Mouse (Mus musculus) CH12.LX (cell line): Measurements from ENCODE around the gene Denr. TPM values are rescaled to one million over a fixed set of nuclear protein-coding genes. Genes with fewer than 3 reads are reported as not detected.

Experiments
- DNase-seq: peaks from one replicate; pipeline ENCODE4 v3.0.0-alpha.2; 2013; ENCODE audit errors: extremely low read depth
- H3K27ac ChIP-seq: 2 replicates; pipeline ENCODE4 v1.5.1; 2012; ENCODE audit warnings: low read depth, mild to moderate bottlenecking, control low read depth, moderate library complexity; ENCODE audit not compliant: insufficient read depth
- H3K27me3 ChIP-seq: replicated peaks from 2 replicates; pipeline ENCODE3; 2012; ENCODE audit warnings: inconsistent platforms
- H3K36me3 ChIP-seq, 2 experiments: replicated peaks in 1 of 2; 2 replicates each; pipeline versions ENCODE3 to v1.6.1; 2012; ENCODE audit warnings: inconsistent platforms in 1 of 2, low read length in 1 of 2, mild to moderate bottlenecking in 1 of 2, mixed read lengths in 1 of 2, moderate library complexity in 1 of 2; ENCODE audit not compliant: control insufficient read depth in 1 of 2, insufficient read depth in 1 of 2
- H3K4me1 ChIP-seq, 2 experiments: 2 replicates each; pipeline ENCODE4 v1.6.1; 2012; ENCODE audit warnings: inconsistent platforms in 1 of 2, moderate library complexity in 1 of 2; ENCODE audit not compliant: insufficient read depth in 2 of 2, control insufficient read depth in 1 of 2
- H3K4me2 ChIP-seq: 2 replicates; pipeline ENCODE4 v1.6.1; 2012; ENCODE audit warnings: low read depth, mild to moderate bottlenecking, control low read depth; ENCODE audit not compliant: poor library complexity, insufficient read depth, severe bottlenecking
- H3K4me3 ChIP-seq, 3 experiments: fragments of 150-350 bp in 1 of 3; sonication (generic) in 1 of 3; replicated peaks in 1 of 3; 2 replicates each; pipeline versions ENCODE3 to v1.5.1; 2011 to 2012; ENCODE audit warnings: low read depth in 2 of 3, low read length in 2 of 3, mild to moderate bottlenecking in 2 of 3, moderate library complexity in 2 of 3, control low read depth in 1 of 3, improper control_type of control experiment in 1 of 3, inconsistent platforms in 1 of 3, mixed read lengths in 1 of 3; ENCODE audit not compliant: poor library complexity in 1 of 3
- H3K79me2 ChIP-seq: replicated peaks from 2 replicates; pipeline ENCODE4 v1.6.1; 2012; ENCODE audit warnings: mild to moderate bottlenecking, moderate library complexity; ENCODE audit not compliant: control insufficient read depth, poor library complexity, insufficient read depth, severe bottlenecking; ENCODE audit errors: extremely low read depth
- H3K9ac ChIP-seq: 2 replicates; pipeline ENCODE4 v1.6.1; 2012; ENCODE audit warnings: low read depth, mild to moderate bottlenecking, control low read depth, moderate library complexity; ENCODE audit not compliant: insufficient read depth
- H3K9me3 ChIP-seq: replicated peaks from 2 replicates; pipeline ENCODE3; 2012; ENCODE audit warnings: low read length, inconsistent platforms, mixed read lengths
- CHD2 ChIP-seq: IDR thresholded peaks from 2 replicates; pipeline ENCODE4 v1.6.1; 2011; ENCODE audit warnings: low read length, improper control_type of control experiment
- CTCF ChIP-seq, 2 experiments: IDR thresholded peaks in 1 of 2; conservative IDR thresholded peaks in 1 of 2; 2 replicates each; pipeline ENCODE4 v1.5.1; 2011 to 2012; ENCODE audit warnings: low read depth in 2 of 2, low read length in 2 of 2, improper control_type of control experiment in 1 of 2, inconsistent platforms in 1 of 2, mild to moderate bottlenecking in 1 of 2, moderate library complexity in 1 of 2
- E2F4 ChIP-seq: IDR thresholded peaks from 2 replicates; pipeline ENCODE4 v1.6.1; 2011; ENCODE audit warnings: low read depth, low read length, improper control_type of control experiment; ENCODE audit not compliant: insufficient replicate concordance
- ELF1 ChIP-seq: IDR thresholded peaks from 2 replicates; pipeline ENCODE4 v1.6.1; 2014; ENCODE audit warnings: low read depth, mild to moderate bottlenecking, inconsistent platforms, low read length, improper control_type of control experiment
- EP300 ChIP-seq: IDR thresholded peaks from 2 replicates; pipeline ENCODE4 v1.6.1; 2011; ENCODE audit warnings: low read length, improper control_type of control experiment
- ETS1 ChIP-seq: conservative IDR thresholded peaks from 2 replicates; pipeline ENCODE4 v1.6.1; 2012; ENCODE audit warnings: low read depth, mild to moderate bottlenecking, inconsistent platforms, low read length, improper control_type of control experiment, moderate library complexity
- HCFC1 ChIP-seq: IDR thresholded peaks from 2 replicates; pipeline ENCODE4 v1.6.1; 2012; ENCODE audit warnings: low read depth, mild to moderate bottlenecking, inconsistent platforms, low read length, improper control_type of control experiment
- MAFK ChIP-seq: IDR thresholded peaks from 2 replicates; pipeline ENCODE4 v1.6.1; 2011; ENCODE audit warnings: low read length, improper control_type of control experiment; ENCODE audit not compliant: insufficient replicate concordance
- MAZ ChIP-seq: IDR thresholded peaks from 2 replicates; pipeline ENCODE4 v1.6.1; 2012; ENCODE audit warnings: low read depth, mild to moderate bottlenecking, inconsistent platforms, low read length, improper control_type of control experiment, moderate library complexity
- MEF2A ChIP-seq: IDR thresholded peaks from 2 replicates; pipeline ENCODE4 v1.6.1; 2014; ENCODE audit warnings: low read depth, mild to moderate bottlenecking, inconsistent platforms, low read length, improper control_type of control experiment, borderline replicate concordance
- MXI1 ChIP-seq: IDR thresholded peaks from 2 replicates; pipeline ENCODE4 v1.6.1; 2011; ENCODE audit warnings: mild to moderate bottlenecking, low read depth, low read length, improper control_type of control experiment
- NELFE ChIP-seq: IDR thresholded peaks from 2 replicates; pipeline ENCODE4 v1.6.1; 2011; ENCODE audit warnings: low read depth, low read length, improper control_type of control experiment
- NRF1 ChIP-seq: IDR thresholded peaks from 2 replicates; pipeline ENCODE4 v1.6.1; 2014; ENCODE audit warnings: low read depth, mild to moderate bottlenecking, inconsistent platforms, low read length, improper control_type of control experiment, moderate library complexity
- PAX5 ChIP-seq: IDR thresholded peaks from 2 replicates; pipeline ENCODE4 v1.6.1; 2012; ENCODE audit warnings: low read length, inconsistent platforms, mixed read lengths
- POLR2A ChIP-seq: IDR thresholded peaks from 2 replicates; pipeline ENCODE4 v1.6.1; 2011; ENCODE audit warnings: low read depth, mild to moderate bottlenecking, improper control_type of control experiment, low read length
- POLR2AphosphoS2 ChIP-seq: IDR thresholded peaks from 2 replicates; pipeline ENCODE4 v1.6.1; 2011; ENCODE audit warnings: low read depth, low read length, improper control_type of control experiment
- RCOR1 ChIP-seq: conservative IDR thresholded peaks from 2 replicates; pipeline ENCODE4 v1.6.1; 2012; ENCODE audit warnings: low read depth, mild to moderate bottlenecking, inconsistent platforms, low read length, improper control_type of control experiment
- SIN3A ChIP-seq: IDR thresholded peaks from 2 replicates; pipeline ENCODE4 v1.6.1; 2012; ENCODE audit warnings: low read length, improper control_type of control experiment, inconsistent platforms
- SMC3 ChIP-seq: IDR thresholded peaks from 2 replicates; pipeline ENCODE4 v1.6.1; 2011; ENCODE audit warnings: low read depth, low read length, improper control_type of control experiment
- TCF12 ChIP-seq: IDR thresholded peaks from 2 replicates; pipeline ENCODE4 v1.6.1; 2014; ENCODE audit warnings: low read depth, mild to moderate bottlenecking, inconsistent platforms, low read length, improper control_type of control experiment
- UBTF ChIP-seq: IDR thresholded peaks from 2 replicates; pipeline ENCODE4 v1.6.1; 2012; ENCODE audit warnings: low read depth, mild to moderate bottlenecking, inconsistent platforms, low read length, improper control_type of control experiment, moderate library complexity
- USF2 ChIP-seq: conservative IDR thresholded peaks from 2 replicates; pipeline ENCODE4 v1.6.1; 2011; ENCODE audit warnings: low read depth, low read length, improper control_type of control experiment
- ZC3H11A ChIP-seq: IDR thresholded peaks from 2 replicates; pipeline ENCODE4 v1.6.1; 2012; ENCODE audit warnings: low read depth, mild to moderate bottlenecking, inconsistent platforms, low read length, improper control_type of control experiment
- ZKSCAN1 ChIP-seq: IDR thresholded peaks from 2 replicates; pipeline ENCODE4 v1.6.1; 2012; ENCODE audit warnings: low read depth, inconsistent platforms, low read length, improper control_type of control experiment, borderline replicate concordance
- ZMIZ1 ChIP-seq: IDR thresholded peaks from 2 replicates; pipeline ENCODE4 v1.6.1; 2012; ENCODE audit warnings: low read depth, mild to moderate bottlenecking, inconsistent platforms, low read length, improper control_type of control experiment
- ZNF384 ChIP-seq: IDR thresholded peaks from 2 replicates; pipeline ENCODE4 v1.6.1; 2012; ENCODE audit warnings: low read depth, low read length, improper control_type of control experiment, inconsistent platforms
- dilution Hi-C: fragments of 300-500 bp; cut with MboI; formaldehyde crosslinking; loops from 2 replicates; pipeline ENCODE4 v1.14.3; 2020; ENCODE audit warnings: low sequenced_read_pairs; ENCODE audit not compliant: extremely low pct_unique_long_range_greater_than_20kb, extremely low pct_ligation_motif_present
- in situ Hi-C: fragments of 300-500 bp; cut with MboI; formaldehyde crosslinking; loops from 3 replicates; pipeline ENCODE4 v1.14.3; 2019; ENCODE audit warnings: low sequenced_read_pairs, low pct_ligation_motif_present, low pct_unique_long_range_greater_than_20kb, mixed read lengths
- polyA plus RNA-seq: library from polyadenylated mRNA; unstranded; fragments of >175 nt; gene quantifications from 2 replicates; pipeline ENCODE4 v1.2.1, GENCODE M21; 2012; ENCODE audit warnings: low read depth; ENCODE audit not compliant: insufficient read length
- total RNA-seq, 2 experiments: library from RNA; depleted of rRNA; stranded (reverse); fragments of 300-350 nt in 1 of 2; fragments of >200 nt in 1 of 2; gene quantifications; 2 replicates each; pipeline ENCODE4 v1.2.3; 2012 to 2014

The Denr gene
- total and polyA plus RNA-seq, 3 experiments, result 80.9 to 423 (median 128) TPM

- Histone ChIP-seq H3K27ac (no peak overlapping the region), H3K4me3 (no peak overlapping the region), H3K27me3 (no peaks in the 10 kb centered on the region), H3K79me2 (no peaks in the 10 kb centered on the region), H3K4me1 (peaks cover 0 to 6% of the 10 kb centered on the region in 2 experiments; a peak in 2 of 4 replicates), H3K9ac (no peak overlapping the region), H3K4me2 (no peak overlapping the region), H3K36me3 (peaks cover 0 to 2% of the 10 kb centered on the region in 2 experiments), H3K9me3 (no peaks in the 10 kb centered on the region)
- DNase-seq, result no peak
- TF ChIP-seq UBTF, result no peak
- TF ChIP-seq EP300, result no peak
- TF ChIP-seq ELF1, result no peak
- no peak for TF ChIP-seq E2F4
- TF ChIP-seq MEF2A, result no peak
- TF ChIP-seq CHD2, result no peak
- no peak for TF ChIP-seq MXI1
- TF ChIP-seq ZC3H11A, result no peak
- no peak for TF ChIP-seq ZKSCAN1
- no peak for TF ChIP-seq MAZ
- TF ChIP-seq ZMIZ1, result no peak
- TF ChIP-seq MAFK, result no peak
- in situ Hi-C loops, result loop anchor here (10.0 kb wide), 1 partner anchor 128 kb away; no protein-coding TSS in a partner anchor
- dilution Hi-C loops, result no loop called here
These were observed 50.2 kb downstream of the Denr start for GRCm38 (mm10) chr5:123957213-123957612.

GRCm38 (mm10) chr5:123959018-123959417 lies 52.0 kb downstream of the Denr start:
- H3K4me3 ChIP-seq, result no peak overlapping the region
- H3K27me3 ChIP-seq, result no peaks in the 10 kb centered on the region
- dilution Hi-C loops, result no loop called here
- TF ChIP-seq MAZ, result no peak
- no peak for TF ChIP-seq POLR2AphosphoS2
- no peak for TF ChIP-seq NRF1
- no peak for TF ChIP-seq MAFK
- TF ChIP-seq ZNF384, result no peak
- no peak for TF ChIP-seq ELF1
- no peak for TF ChIP-seq RCOR1
- no peak for TF ChIP-seq PAX5
- no peak for TF ChIP-seq CHD2
- no peak for TF ChIP-seq USF2
- TF ChIP-seq SMC3, result no peak
- no peak for TF ChIP-seq ETS1
- no peak for TF ChIP-seq TCF12
- no peak for TF ChIP-seq SIN3A
- TF ChIP-seq MXI1, result no peak
- TF ChIP-seq POLR2A, result no peak
- no peak for TF ChIP-seq NELFE
- no peak for TF ChIP-seq HCFC1
- no peak for TF ChIP-seq CTCF (conservative IDR thresholded peaks at IDR 0.05 in 1 of 2, IDR thresholded peaks at IDR 0.05 in 1 of 2; ENCODE audit: low read depth in 2 of 2, low read length in 2 of 2)
- no peak for TF ChIP-seq MEF2A
- H3K4me1 ChIP-seq, result peaks cover 0 to 6% of the 10 kb centered on the region in 2 experiments; a peak in 2 of 4 replicates
- in situ Hi-C loops, result loop anchor here (10.0 kb wide), 1 partner anchor 126 kb away; no protein-coding TSS in a partner anchor
- DNase-seq, result no peak
- H3K79me2 ChIP-seq, result no peaks in the 10 kb centered on the region
- no peak overlapping the region for H3K9ac ChIP-seq
- peaks cover 0 to 2% of the 10 kb centered on the region in 2 experiments for H3K36me3 ChIP-seq
- no peaks in the 10 kb centered on the region for H3K9me3 ChIP-seq
- no peak overlapping the region for H3K4me2 ChIP-seq
- H3K27ac ChIP-seq, result no peak overlapping the region
